Mouse (Mus musculus) stomach, postnatal 0 days (tissue): ENCODE measurements around the gene Pcgf2. TPM values are rescaled to one million over a fixed set of nuclear protein-coding genes. Genes with fewer than 3 reads are reported as not detected.

ENCODE experiments used
- ATAC-seq: fragments of 200-750 bp; cut with Nextera tagmentation; 2 replicates; pipeline ENCODE4 v1.8.0; 2017; ENCODE audit not compliant: low FRiP score, low TSS enrichment
- DNase-seq: peaks from one replicate; pipeline ENCODE4 v3.0.0-alpha.2; 2016; ENCODE audit warnings: low spot score
- H3K27ac ChIP-seq: fragments of 300-500 bp; sonication (generic); replicated peaks from 2 replicates; pipeline ENCODE4 v1.5.1; 2014; ENCODE audit warnings: mild to moderate bottlenecking, control low read depth
- H3K27me3 ChIP-seq: fragments of 300-500 bp; sonication (generic); 2 replicates; pipeline ENCODE4 v1.6.1; 2014; ENCODE audit warnings: low read length; ENCODE audit not compliant: control insufficient read depth, insufficient read depth
- H3K36me3 ChIP-seq: fragments of 300-500 bp; sonication (generic); 2 replicates; pipeline ENCODE4 v1.6.1; 2014; ENCODE audit warnings: low read length, mixed read lengths; ENCODE audit not compliant: control insufficient read depth, insufficient read depth
- H3K4me1 ChIP-seq: fragments of 300-500 bp; sonication (generic); replicated peaks from 2 replicates; pipeline ENCODE4 v1.6.1; 2014; ENCODE audit warnings: antibody characterized with exemption; ENCODE audit not compliant: control insufficient read depth, insufficient read depth
- H3K4me2 ChIP-seq: fragments of 300-500 bp; sonication (generic); replicated peaks from 2 replicates; pipeline ENCODE4 v1.6.1; 2014; ENCODE audit warnings: low read depth, mild to moderate bottlenecking, control low read depth, moderate library complexity
- H3K4me3 ChIP-seq: fragments of 300-500 bp; sonication (generic); 2 replicates; pipeline ENCODE4 v1.5.1; 2014; ENCODE audit warnings: low read depth, low read length, control low read depth
- H3K9ac ChIP-seq: fragments of 300-500 bp; sonication (generic); 2 replicates; pipeline ENCODE4 v1.6.1; 2014; ENCODE audit warnings: mild to moderate bottlenecking, low read length, control low read depth, mixed read lengths
- H3K9me3 ChIP-seq: fragments of 300-500 bp; sonication (generic); 2 replicates; pipeline ENCODE4 v1.6.1; 2016; ENCODE audit warnings: low read length; ENCODE audit not compliant: control insufficient read depth
- CTCF ChIP-seq: IDR thresholded peaks from 2 replicates; pipeline ENCODE4 v1.5.1; 2016; ENCODE audit warnings: antibody characterized with exemption, low read depth, mild to moderate bottlenecking, moderate library complexity
- EP300 ChIP-seq: optimal IDR thresholded peaks from 2 replicates; pipeline ENCODE3; 2016; ENCODE audit warnings: antibody characterized with exemption
- WGBS: fragments of 180-500 bp; shearing (Covaris S2); extraction: QIAGEN DNeasy Blood & Tissue Kit; methylation state at CpG from one replicate; pipeline ENCODE4 v1.1.7; 2014; 5-methylcytosine and 5-hydroxymethylcytosine counted together
- polyA plus RNA-seq: library from polyadenylated mRNA; unstranded; fragments of >200 nt; fragmentation: Nextera tagmentation; extraction: Ambion mirVana; gene quantifications from 2 replicates; pipeline ENCODE4 v1.2.1, GENCODE M21; 2015

The Pcgf2 gene
- polyA plus RNA-seq, 1 experiment from 2014 or later = 6.6 TPM

- Histone ChIP-seq H3K9ac (no peak overlapping the region), H3K27ac (no peak overlapping the region), H3K4me1 (no peaks in the 10 kb centered on the region), H3K9me3 (no peaks in the 10 kb centered on the region), H3K27me3 (no peaks in the 10 kb centered on the region), H3K4me2 (no peak overlapping the region), H3K36me3 (peaks cover 23% of the 10 kb centered on the region), H3K4me3 (no peak overlapping the region)
- WGBS = 76% methylated on average over 7 of the region's 7 CpGs
- DNase-seq (no peak), ATAC-seq (no peak)
- TF ChIP-seq CTCF = no peak
- TF ChIP-seq EP300 = no peak
These were observed 28.0 kb upstream of the Pcgf2 start for GRCm38 (mm10) chr11:97728311-97728710.

GRCm38 (mm10) chr11:97723709-97724108 lies 23.4 kb upstream of the Pcgf2 start:
- WGBS = 74% methylated on average over 7 of the region's 7 CpGs
- H3K9ac ChIP-seq = no peak overlapping the region
- H3K9me3 ChIP-seq = no peaks in the 10 kb centered on the region
- no peaks in the 10 kb centered on the region for H3K4me1 ChIP-seq
- peaks cover 48% of the 10 kb centered on the region for H3K36me3 ChIP-seq
- TF ChIP-seq EP300 (no peak), CTCF (no peak)
- no peak overlapping the region for H3K4me3 ChIP-seq
- H3K4me2 ChIP-seq = no peak overlapping the region
- H3K27me3 ChIP-seq = no peaks in the 10 kb centered on the region
- ATAC-seq = no peak
- no peak overlapping the region for H3K27ac ChIP-seq
- no peak for DNase-seq

- Histone ChIP-seq H3K4me1 (no peaks in the 10 kb centered on the region), H3K9ac (no peak overlapping the region), H3K27ac (no peak overlapping the region), H3K4me3 (no peak overlapping the region), H3K9me3 (no peaks in the 10 kb centered on the region), H3K4me2 (no peak overlapping the region), H3K36me3 (peaks cover 41% of the 10 kb centered on the region), H3K27me3 (no peaks in the 10 kb centered on the region)
- ATAC-seq (no peak), DNase-seq (no peak)
- WGBS = 91% methylated on average over 4 of the region's 4 CpGs
- TF ChIP-seq CTCF (no peak), EP300 (no peak)
These were observed 21.0 kb upstream of the Pcgf2 start for GRCm38 (mm10) chr11:97721338-97721737.

- no peak for DNase-seq
- Histone ChIP-seq H3K27ac (no peak overlapping the region), H3K4me3 (no peak overlapping the region), H3K36me3 (peaks cover 32% of the 10 kb centered on the region), H3K4me1 (no peaks in the 10 kb centered on the region), H3K9me3 (no peaks in the 10 kb centered on the region), H3K9ac (no peak overlapping the region), H3K27me3 (no peaks in the 10 kb centered on the region), H3K4me2 (no peak overlapping the region)
- TF ChIP-seq CTCF = no peak
- TF ChIP-seq EP300 = no peak
- 85% methylated on average over 4 of the region's 4 CpGs for WGBS
- ATAC-seq = no peak
These were observed 18.7 kb upstream of the Pcgf2 start for GRCm38 (mm10) chr11:97719041-97719440.

GRCm38 (mm10) chr11:97718281-97718860 lies 18.1 kb upstream of the Pcgf2 start:
- H3K27ac ChIP-seq = no peak overlapping the region
- TF ChIP-seq EP300 (no peak), CTCF (no peak)
- WGBS = 81% methylated on average over 15 of the region's 15 CpGs
- ATAC-seq = no peak
- H3K4me3 ChIP-seq = no peak overlapping the region
- no peak overlapping the region for H3K4me2 ChIP-seq
- H3K9me3 ChIP-seq = no peaks in the 10 kb centered on the region
- H3K36me3 ChIP-seq = peaks cover 36% of the 10 kb centered on the region
- no peaks in the 10 kb centered on the region for H3K4me1 ChIP-seq
- no peak for DNase-seq
- H3K27me3 ChIP-seq = no peaks in the 10 kb centered on the region
- H3K9ac ChIP-seq = no peak overlapping the region

- DNase-seq (no peak), ATAC-seq (no peak)
- Histone ChIP-seq H3K4me3 (no peak overlapping the region), H3K36me3 (peaks cover 36% of the 10 kb centered on the region), H3K27me3 (no peaks in the 10 kb centered on the region), H3K9ac (no peak overlapping the region), H3K4me2 (no peak overlapping the region), H3K9me3 (no peaks in the 10 kb centered on the region), H3K27ac (no peak overlapping the region), H3K4me1 (no peaks in the 10 kb centered on the region)
- 82% methylated on average over 26 of the region's 26 CpGs for WGBS
- no peak for TF ChIP-seq CTCF
- TF ChIP-seq EP300 = no peak
These were observed 17.3 kb upstream of the Pcgf2 start for GRCm38 (mm10) chr11:97717369-97718280.
